Mouse (Mus musculus) E14TG2a.4 (cell line): ENCODE data around the gene 2310022A10Rik.

ENCODE experiments used
- CTCF ChIP-seq: conservative IDR thresholded peaks from 2 replicates; pipeline ENCODE4 v1.5.1; 2014; ENCODE audit warnings: low read length
- POU5F1 ChIP-seq: IDR thresholded peaks from 2 replicates; pipeline ENCODE4 v1.6.1; 2014; ENCODE audit warnings: low read length, borderline replicate concordance

DNA sequence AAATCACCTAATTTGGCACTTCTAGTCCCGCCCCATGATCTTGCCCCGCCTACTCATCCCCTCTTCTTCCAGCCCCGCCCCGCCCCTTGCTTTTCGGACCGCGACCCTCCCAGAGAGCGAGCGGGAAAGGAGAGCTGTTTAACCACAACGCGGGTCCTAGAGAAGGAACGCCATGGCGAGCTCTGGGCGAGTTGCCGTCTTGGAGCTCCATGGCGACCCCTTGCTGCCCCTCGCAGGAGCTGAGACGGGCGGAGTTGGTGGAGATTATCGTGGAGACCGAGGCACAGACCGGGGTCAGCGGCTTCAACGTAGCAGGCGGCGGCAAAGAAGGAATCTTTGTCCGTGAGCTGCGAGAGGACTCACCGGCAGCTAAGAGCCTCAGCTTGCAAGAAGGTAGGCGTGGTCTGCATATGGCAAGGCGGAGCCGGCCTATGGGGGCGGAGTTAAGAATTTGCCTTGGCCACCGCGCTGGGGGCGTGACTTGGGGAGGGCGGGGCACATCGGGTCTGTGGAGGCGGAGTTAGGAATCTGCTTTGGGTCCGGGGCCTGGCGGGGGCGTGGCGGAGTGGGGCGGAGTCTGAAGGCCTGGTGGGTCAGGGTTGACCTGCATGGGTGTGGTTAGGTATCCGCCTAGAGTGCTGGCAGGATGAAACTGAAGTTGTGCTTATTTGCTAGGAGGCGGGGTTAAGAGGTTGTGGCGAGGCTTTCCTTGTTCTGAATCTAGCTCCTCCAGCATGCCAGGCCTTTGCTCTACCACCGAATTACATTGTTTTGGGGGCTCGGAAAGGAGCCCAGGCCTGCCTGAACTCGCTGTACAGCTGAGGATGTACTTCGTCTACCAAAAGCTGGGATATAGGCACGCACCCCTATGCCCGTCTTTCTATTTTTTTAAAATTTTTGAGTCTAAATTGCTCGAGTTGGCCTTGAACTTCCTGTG lies 45.1 kb upstream of the 2310022A10Rik start:
- no peak for TF ChIP-seq CTCF
- TF ChIP-seq POU5F1: no peak
